Mouse (Mus musculus): ENCODE results near the gene Chit1.

The Chit1 gene

DNA sequence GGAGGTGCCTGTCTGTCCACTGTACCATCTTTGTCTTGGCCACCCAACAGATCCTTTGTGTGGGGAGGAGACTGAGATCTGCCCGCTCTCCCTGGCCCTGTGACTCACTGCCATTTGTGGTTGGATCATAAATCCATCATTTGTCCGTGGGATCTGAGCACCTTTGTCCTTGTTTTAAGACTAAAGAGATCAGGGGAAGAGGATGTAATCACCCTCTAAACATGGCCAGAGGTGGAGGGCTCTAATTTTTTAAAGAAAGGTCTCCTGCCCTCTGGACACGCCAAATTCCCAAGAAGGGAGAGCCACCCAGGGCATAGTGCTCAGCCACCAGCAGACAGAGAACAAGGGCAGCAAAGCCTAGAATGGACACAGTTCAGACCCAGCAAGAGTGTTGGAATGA, 19.2 kb upstream of the Chit1 start:
- TF ChIP-seq GATA4 (IDR thresholded peaks at IDR 0.05; ENCODE audit: insufficient replicate concordance, low read length) = no peak

DNA sequence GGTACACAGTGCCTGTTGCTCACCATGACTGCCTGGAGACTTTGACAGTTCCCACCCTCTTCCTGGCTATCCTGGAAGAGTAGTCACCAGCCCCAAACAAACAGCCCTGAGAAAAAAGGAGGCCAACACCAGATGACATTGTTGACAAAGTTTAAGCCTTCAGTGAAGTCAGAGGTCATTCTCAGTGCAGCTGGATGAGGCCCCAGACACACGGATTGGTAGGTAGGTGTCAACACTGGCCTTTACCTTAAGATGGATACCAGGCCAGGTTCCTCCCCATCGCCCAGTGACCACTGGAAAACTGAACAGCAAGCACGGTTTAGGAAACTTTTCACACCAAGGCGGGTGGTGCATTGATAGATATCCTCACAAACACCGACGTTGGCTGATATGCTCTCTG, 18.7 kb upstream of the Chit1 start:
- no peak for TF ChIP-seq GATA4 (IDR thresholded peaks at IDR 0.05; ENCODE audit: insufficient replicate concordance, low read length)

GRCm38 (mm10) chr1:134092852-134093770, 17.9 kb upstream of the Chit1 start:
- no peak for TF ChIP-seq GATA4 (IDR thresholded peaks at IDR 0.05; ENCODE audit: insufficient replicate concordance, low read length)

GRCm38 (mm10) chr1:134093771-134094526, 17.1 kb upstream of the Chit1 start:
- no peak for TF ChIP-seq GATA4 (IDR thresholded peaks at IDR 0.05; ENCODE audit: insufficient replicate concordance, low read length)

DNA sequence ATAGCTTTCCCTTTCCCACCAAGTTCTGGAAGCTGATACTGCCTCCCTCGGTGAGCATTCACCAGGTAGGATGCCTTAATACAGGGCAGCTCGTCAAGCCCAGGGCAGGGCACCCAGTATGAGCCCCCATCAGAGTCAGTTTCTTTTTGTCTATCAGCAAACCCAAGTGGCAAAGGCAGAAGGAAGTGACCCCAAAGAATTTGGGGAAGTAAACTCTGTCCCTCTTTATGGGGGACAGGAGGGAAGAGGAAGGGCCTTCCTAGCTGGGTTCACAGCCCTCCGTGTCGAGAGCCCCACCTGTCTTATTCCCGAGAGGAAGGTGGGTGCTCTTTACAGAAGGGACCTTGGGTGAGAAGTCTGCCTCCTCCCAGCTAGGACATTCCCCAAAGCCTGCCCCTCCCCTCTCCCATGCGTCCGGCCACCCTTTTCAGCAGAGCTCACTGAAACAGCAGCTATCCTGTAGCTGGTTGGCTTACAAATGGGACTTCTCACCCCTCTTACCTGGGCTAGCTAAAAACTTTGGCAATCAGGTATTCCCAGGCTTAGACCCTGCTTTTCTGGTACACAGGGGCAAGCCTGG, 15.9 kb upstream of the Chit1 start:
- TF ChIP-seq GATA4 (IDR thresholded peaks at IDR 0.05; ENCODE audit: insufficient replicate concordance, low read length) = no peak

- TF ChIP-seq GATA4 (IDR thresholded peaks at IDR 0.05; ENCODE audit: insufficient replicate concordance, low read length) = no peak
Observed at GRCm38 (mm10) chr1:134095721-134096120, 15.3 kb upstream of the Chit1 start.

- TF ChIP-seq GATA4 (IDR thresholded peaks at IDR 0.05; ENCODE audit: insufficient replicate concordance, low read length) = no peak
Observed at GRCm38 (mm10) chr1:134096264-134096934, 14.6 kb upstream of the Chit1 start.

DNA sequence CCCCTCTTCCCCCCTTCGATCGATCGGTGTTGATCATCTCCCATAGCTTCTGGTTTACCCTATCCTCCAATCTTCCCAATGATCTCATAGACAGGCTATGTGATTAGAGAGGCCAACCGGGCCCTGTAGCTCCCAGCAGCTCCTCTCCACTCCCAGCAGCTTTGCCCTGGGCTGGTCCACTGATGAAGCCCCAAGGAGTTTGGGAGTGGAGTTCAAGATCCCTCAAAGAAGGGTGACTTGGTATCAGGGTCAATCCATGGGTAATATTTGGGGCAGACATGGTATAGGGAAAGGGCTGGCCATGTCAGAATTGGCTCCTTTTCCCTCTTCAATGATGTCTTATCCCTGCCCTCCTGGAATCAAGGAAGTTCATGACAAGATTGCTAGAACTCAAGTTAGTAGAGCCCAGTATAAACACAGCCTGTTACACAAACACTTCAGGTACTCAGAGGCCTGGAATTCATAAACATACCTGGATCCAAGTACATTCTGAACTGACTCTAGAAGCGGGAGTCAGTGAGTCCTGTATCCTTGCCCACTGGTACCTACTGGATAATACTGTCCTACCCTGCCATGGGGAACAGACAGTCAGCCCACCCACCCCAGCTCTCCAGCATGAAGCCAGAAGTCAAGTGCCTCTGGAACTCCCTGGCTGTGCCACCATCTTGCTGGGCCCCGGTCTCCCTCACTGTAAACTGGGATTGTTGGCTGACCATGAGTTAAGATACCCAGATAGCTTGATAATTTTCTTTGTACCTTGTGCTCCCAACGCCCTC, 13.8 kb upstream of the Chit1 start:
- no peak for TF ChIP-seq GATA4 (IDR thresholded peaks at IDR 0.05; ENCODE audit: insufficient replicate concordance, low read length)

DNA sequence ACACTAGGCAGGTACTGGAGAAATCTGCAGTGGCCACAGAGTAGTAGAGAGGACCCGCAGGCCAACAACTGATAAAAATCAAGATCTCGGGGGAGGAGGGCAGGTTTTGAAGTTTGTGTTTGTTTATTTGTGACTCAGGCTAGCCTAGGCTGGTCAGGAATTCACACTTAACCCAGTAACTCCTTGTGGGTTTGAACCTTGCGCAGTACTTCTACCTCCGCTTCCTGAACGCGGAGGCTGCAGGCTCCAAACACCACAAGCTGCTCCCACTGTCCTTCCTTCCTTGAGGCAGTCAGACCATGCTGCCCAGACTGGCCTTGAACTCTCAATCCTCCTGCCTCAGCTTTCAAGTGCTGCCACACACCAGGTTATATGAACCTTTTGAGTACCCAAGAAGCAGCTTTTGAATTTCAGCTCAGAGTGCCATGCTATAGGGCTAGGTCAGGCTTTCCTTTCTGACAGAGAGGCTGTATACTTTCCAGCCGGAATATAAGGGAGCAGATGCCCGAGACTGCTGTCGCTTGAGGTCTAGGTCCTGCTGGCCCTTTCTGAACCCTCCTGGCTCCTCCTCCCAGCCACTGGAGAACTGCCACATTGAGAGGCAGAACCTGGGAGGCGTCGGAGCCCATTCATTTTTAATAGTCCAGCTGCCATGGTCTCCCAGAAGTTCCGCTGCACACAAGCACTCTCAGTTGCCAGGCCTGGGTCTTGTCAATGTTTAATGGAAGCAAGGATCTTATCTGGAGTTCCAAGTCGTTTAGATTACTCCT, 12.9 kb upstream of the Chit1 start:
- no peak for TF ChIP-seq GATA4 (IDR thresholded peaks at IDR 0.05; ENCODE audit: insufficient replicate concordance, low read length)

DNA sequence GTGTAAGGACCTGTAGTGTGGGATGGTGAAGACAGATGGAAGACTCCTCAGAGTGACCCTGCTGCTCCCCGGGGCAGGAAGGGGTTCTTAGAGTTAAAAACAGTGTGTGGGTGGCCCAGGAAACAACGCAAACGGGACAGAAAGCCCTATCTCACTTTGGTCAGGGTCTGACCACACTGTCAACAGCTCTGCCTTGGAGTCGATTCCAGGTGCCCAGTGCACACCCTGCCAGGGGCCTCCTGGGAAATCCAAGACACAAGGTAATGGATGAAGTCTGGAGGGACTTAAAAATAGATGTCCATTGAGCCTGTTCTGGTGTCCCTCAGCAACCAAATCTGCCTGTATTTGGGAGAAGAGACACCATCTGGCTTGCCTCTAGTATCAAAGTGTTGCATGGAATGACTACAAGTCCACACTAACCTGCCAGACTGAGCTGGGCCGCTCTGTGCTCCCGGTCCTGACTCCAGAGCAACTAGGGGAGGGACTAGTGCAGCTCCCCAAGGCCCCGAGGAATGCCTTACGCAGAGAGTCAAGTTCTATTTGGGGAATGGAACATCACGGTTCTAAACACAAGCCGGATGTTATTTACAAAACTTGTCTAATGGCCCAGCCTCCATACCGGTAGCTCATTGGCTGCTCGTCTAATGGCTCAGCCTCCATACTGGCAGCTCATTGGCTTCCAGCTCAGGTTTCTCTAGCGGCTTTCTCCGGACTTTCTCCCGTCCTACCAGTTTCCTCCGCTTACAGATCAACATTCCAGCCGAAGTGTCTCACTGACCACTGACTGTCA, 12.1 kb upstream of the Chit1 start:
- no peak for TF ChIP-seq GATA4 (IDR thresholded peaks at IDR 0.05; ENCODE audit: insufficient replicate concordance, low read length)

GRCm38 (mm10) chr1:134099516-134100235, 11.4 kb upstream of the Chit1 start:
- TF ChIP-seq GATA4 (IDR thresholded peaks at IDR 0.05; ENCODE audit: insufficient replicate concordance, low read length) = no peak

DNA sequence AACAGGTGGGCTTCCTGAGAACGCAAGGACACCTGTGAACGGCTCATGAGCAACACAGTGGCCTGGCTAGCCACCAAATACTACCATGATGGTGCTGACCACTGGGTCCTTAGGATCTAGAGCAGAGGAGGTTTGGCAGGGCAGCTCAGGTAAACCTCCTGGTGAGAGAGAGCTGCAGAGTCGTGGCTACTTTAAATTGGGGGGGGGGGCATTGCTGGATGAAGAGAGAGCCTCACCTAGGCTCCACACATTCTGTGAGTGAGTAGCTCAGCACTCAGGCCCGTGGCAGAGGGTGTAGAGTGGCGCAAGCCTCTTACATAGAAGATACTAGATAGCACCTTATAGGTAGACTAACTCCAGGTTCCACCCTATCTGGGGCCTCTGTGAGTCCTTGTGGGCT, 10.6 kb upstream of the Chit1 start:
- no peak for TF ChIP-seq GATA4 (IDR thresholded peaks at IDR 0.05; ENCODE audit: insufficient replicate concordance, low read length)
